Mouse (Mus musculus) adrenal gland, adult 10 weeks (tissue): ENCODE measurements around the gene Arhgap28. TPM values are rescaled to one million over a fixed set of nuclear protein-coding genes. Genes with fewer than 3 reads are reported as not detected.

Experiments
- polyA plus RNA-seq: library from polyadenylated mRNA; stranded (reverse); fragments of 350-450 nt; fragmentation: Illumina TruSeq; extraction: RNeasy Lipid Tissue Mini Kit (QIAGEN cat#74804); gene quantifications from one replicate; pipeline ENCODE4 v1.2.3, GENCODE M21; 2014; ENCODE audit warnings: low read depth, low replicate concordance

Gene Arhgap28
- polyA plus RNA-seq = 32.6 TPM

GRCm38 (mm10) chr17:68003741-68004560, at the start of gene Arhgap28:
TSS of gene Arhgap28 (minus strand) at chr17:68004120.

